Mouse (Mus musculus): Measurements from ENCODE around the gene Zfp92.
"Not testable (repeated sequence)": the region's sequence is repeated elsewhere in the genome, so short reads cannot be mapped to it uniquely, and the experiment has no call there.

The Zfp92 gene

DNA sequence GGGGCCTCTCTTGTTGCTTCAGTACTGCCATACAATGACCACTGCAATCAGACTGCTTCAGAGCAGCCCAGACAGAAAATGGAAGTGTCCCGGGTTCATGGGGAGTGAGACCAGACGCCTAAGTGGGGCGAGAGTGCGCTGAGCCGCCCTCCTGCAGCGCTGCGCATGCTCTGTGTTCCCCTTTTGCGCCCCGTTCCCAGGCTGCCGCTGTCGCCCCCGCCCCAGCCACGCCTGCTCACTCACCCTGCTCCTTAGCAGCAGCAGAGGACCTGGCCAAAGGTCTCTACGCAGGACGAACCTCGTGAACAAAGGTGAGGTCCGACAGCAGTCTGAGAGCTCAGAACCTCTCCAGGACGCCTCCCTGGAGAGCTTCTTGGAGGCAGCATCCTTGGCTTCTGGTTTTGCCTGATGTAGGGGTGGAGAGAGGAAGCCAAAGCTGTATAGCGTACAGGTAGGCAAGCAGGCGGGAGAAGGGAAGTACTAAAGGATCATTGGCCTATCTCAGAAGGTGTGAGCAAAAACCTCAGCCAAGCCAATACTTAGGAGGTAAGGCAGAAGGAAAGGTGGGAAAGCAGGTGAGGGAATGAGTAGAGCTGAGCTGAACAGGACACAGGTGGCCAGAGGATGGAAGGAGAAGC, at the start of gene Zfp92:
Gene Zfp92 (plus strand): TSS at position 217 of the 638 bp plus-strand sequence.
- no peak for DNase-seq

DNA sequence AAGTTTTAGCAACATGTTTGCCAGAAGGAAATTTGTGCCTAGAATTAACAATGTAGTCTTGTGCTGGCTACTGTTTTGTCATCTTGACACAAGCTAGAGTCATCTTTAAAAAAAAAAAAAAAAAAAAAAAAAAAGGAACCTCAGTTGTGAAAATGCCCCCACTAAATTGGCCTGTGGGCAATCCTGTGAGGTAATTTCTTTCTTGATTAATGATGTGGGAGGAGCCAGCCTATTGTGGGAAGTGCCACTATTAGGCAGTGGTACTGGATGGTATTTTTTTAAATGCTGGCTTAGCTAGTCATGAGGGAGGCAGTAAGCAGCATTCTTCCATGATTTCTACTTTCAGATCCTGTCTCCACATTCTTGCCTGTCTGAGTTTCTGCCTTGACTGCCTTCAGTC, 47.6 kb upstream of the Zfp92 start:
- DNase-seq, result no peak

DNA sequence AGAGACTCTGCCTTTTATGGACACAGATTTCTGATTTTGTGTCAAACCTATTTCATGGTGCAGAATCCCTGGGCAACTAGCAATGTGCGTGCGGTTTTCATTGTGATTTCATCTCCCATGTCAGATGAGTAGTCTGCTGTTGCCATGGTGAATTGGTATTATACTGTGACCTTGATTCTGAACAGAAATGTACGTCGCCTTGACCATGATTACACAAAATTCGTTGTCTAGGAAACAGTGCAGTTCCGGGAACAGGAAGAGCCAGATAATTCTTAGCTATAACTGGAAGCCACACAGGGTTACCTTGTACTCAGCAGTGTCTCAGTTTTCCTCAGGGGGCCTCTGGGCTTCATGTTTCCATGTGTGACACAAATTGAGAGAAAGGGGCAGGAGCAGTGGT, 26.5 kb upstream of the Zfp92 start:
- DNase-seq, result no peak

DNA sequence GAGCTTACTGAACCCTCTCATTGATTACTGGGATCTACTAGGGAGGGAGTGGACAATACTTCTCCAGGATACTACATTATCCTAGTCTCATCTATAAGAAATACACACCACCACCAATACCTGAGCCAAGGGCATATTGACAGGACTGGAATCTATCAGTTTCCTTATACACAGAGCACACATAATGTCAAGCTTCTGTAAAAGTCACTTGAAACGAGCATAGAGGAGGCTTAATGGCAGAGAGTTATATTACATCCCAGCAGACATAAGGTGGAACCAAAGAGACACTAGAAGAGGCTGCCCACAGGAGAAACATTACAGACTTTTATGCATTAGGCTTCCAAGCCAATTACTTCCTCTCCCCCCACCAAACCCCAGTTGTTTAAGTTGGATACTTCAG, 26.0 kb upstream of the Zfp92 start:
- no peak for DNase-seq

DNA sequence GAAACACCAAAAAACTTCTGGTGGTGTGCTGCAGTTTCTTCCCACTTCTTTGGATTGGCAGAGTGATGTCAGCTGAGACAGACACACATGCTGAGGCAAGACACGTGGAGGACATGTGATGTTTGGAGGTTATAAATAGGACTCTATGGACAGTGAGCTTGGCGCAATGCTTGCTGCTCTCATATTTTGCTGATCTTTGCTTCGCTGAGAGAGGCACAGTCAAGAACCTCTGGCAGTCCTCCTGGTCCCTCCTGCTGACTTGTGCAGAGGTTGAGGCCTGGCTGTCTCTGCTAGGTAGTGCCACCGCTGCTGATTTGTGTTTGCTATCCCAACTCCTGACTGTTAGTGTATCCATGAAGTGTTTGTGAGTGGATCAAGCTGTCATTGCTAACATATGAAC, 19.4 kb upstream of the Zfp92 start:
- no peak for DNase-seq

DNA sequence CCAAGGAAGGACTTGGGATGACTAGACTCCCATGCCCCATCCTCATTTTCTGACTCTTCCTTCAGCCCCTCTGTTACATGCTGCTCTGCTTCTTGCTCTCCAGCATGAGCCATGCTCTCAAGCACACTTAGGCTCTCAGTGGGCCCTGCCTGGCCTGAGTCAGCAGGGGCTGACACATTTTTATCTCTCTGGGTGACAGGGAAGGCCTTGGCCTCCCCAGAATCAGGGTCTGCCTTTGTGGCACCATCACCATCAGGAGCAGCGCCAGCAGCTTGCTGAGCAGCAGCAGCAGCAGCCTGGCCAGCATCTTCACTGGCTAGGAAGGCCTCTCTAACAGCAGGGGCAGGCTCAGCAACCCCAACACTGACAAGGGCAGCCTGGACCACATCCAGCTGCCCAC, 14.4 kb upstream of the Zfp92 start:
- no peak for DNase-seq

DNA sequence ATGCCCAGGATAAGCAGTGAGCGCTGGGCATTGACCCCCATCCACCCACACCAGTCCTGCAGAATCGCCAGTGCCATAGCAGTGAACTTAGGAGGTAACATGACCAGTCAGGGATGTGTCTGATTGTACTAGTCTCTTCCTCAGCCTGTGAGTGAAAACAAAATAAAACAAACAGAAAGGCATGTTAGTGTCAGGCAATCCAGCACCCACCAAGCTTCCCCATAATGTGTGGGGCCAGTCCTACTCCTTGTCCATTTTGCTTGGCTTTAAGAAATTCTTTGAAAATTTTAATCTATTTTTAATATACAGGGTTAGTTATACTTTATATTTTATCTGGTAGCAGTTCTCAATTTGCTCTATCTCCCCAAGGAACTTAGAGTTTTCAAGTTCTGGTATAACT, 12.3 kb upstream of the Zfp92 start, which contains the start of gene Gm18336:
Gene Gm18336 (minus strand): TSS at position 101 of the 400 bp plus-strand sequence.
- not testable (repeated sequence) for DNase-seq

DNA sequence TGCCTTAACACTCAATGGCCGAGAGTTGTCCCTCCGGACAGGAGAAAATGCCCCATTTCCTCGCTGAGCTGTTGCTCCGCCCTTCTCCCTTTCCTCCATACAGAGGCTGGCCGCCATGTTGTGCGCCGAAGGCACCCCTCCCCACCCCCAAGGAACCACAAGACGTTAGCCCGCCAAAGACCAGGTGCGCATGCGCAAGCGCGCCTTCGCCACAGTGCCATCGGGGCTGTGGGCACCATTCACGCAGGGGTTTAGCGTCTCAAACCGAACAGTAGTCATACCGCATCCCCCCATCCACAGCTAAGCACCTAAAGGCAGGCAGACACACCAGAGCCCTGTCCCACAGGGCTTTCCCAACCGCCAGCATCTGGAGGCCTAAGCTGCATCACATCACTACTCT, 9.9 kb upstream of the Zfp92 start:
- DNase-seq, result no peak

DNA sequence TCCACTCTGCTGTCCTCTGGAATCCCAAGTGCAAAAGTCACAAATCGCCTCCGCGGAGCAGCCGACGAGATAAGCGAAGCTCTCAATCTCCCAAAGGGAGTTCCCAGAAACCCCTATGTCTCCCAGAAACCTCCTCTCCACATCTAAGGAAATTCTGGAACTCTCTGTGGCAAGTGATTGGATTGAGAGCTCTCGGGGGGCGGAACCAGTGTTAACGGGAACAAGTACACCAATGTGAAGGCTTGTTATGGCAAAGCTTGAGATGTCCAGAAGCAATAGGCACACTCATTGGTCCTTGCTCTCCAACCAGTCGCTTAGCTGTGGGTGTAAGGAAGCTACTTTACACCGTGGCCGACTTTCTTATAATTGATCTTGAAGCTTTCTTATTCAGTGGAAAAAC, 9.3 kb upstream of the Zfp92 start:
- DNase-seq, result no peak

DNA sequence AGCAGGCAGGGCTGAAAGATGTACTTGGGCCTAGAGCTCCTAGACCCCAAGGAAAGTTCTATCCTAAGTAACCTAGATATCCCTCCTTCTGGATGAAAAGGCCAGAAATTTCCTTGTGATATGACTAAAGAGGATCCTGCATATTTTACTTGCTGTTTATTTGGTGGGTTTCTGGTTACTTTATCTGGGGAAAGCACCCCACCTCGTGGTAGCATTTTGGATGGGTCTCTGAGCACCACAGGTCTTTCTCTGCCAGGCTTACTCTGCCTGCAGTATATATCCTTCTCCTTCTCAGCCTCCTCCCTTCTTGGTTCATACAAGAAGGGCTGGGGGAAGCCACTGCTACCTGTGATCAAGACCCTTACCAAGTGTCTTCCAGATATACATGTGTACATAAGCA, 1.9 kb downstream of the Zfp92 start:
- no peak for DNase-seq

DNA sequence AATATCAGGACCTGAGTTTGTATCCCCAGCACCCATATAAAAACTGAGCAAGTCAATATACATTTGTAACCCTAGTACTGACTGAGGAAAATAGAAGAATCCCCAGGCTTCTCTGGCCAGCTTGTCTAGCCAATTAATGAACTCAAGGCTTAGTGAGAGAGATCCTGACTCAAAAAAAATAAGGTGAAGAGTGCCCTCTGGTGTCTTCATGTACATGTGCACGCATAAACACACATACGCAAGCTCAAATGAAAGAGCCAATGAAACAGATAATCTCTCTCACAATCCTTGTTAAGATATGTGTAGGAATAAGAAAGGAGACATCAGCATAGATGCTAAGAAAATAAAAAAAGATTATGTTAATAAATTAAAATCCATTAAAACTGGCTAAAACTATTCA, 19.1 kb downstream of the Zfp92 start:
- no peak for DNase-seq

DNA sequence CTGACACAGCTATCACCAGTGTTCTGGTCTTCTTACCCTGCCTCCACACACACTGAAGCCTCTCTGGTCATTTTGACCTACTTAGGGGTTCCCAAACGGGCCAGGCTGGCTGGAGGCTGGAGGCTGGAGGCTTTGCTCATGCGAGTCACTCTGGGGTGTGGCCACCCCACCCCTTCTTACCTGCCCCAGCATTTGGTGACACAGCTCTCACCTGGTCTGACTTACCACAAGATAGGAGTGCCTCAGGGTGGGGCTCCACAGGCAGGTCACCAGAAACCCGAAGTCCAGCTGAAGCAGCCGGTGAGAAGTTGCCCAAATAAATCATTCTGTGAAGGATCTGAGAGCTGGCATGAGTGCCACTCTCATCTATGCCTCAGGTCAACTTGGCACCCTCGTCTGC, 22.0 kb downstream of the Zfp92 start:
- no peak for DNase-seq

DNA sequence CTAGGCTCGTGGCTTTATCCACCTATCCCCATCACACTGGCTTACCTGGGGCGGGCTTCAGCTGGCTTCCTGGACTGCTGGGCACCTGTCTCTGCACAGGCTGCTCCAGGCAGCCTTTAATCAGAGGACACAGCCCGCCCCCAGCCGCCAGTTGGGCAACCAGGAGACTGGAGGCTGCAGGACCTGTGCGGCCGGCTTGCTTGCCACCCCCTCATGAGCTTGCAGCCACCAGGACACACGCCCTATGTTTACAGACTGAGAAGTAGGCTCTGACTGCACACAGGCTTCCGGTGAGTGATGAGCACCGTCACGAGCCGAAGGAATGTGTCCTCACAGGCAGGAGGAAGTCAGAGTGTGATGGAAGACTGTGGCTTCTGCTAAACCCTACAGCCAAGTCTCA, 24.4 kb downstream of the Zfp92 start, which contains the start of gene Trex2:
Gene Trex2 (minus strand): TSS at position 93 of the 400 bp plus-strand sequence.
- DNase-seq, result no peak

DNA sequence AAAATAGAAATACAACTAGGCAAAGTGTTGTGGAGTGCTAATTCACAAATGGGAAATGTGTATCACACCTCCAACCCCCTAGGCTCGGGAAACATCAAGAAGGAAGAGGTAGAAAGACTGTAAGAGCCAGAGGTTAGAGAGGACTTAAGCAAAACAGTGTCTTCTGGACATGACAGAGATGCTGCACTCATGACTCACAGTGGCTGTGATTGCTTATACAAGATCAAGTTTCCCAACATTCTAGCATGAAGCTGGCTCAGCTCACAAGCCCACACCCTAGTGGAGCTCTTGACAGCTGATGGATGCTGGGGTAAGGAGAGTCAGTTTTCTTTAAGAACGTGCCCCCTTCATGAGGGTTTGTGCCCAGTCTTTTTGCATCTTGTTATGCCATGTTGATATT, 30.5 kb downstream of the Zfp92 start:
- no peak for DNase-seq

DNA sequence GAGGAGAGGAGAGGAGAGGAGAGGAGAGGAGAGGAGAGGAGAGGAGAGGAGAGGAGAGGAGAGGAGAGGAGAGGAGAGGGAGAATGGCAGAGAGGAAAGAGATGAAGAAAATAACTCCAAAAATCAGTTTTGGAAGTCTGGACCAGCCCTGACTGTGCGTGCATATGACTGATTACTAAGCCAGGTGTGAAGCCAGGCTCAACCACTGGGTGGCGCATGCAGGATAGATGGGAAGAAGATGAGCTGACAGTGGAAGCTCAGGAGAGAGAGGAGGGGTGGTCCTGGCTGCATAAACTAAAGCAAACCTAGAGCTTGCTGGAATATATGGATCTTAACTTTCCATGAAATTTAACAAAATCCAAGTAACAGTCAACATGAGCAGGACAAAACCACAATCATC, 41.1 kb downstream of the Zfp92 start:
- DNase-seq, result peak; percentile 70

DNA sequence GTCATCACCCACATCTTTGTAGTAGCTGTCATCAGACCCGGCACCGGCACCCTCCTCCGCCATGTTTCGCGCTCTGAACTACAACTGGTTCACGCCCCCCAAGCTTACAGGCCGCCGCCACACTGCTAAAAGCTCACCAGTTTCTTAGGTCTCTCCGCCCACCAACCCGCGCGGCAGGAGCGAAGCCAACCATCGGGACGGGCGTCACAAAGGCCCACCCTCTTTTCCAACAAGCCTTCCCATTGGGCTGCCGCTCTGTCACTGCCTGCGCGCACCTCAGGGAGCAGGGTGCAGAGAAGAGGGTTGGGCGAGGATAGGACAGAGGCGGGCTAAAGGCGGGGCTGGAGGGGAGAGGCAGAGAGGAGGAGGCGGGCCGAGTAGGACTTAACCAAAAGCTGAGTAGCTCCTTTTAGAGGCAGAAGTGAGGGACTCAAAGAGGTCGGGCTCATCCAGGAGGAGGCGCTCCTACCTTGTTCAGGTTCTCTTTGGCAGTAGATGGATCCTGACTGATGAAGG, 48.0 kb downstream of the Zfp92 start, which contains the start of gene Haus7:
Gene Haus7 (minus strand): TSS at position 168 of the 516 bp plus-strand sequence.
- DNase-seq, result peak; percentile 80

DNA sequence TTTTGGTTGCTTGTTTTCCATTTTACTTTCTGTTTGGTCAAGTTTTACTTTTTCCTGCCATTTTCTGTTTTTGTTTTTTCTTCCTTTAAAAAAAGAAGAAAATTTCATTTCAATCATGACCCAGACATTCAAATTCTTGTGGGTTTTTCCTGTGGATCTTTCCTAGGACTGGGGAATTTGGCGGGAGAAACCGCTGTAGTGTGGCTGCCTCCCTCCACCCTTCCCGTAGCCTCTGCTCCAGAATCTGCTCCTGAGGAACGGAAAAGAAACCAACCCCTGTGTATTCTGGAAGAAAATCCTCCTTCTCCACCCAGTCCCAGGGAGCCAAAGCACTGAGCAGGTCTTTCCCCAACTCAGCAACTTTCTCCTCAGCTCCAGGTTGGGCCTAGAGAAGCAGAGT, 49.9 kb downstream of the Zfp92 start:
- DNase-seq, result no peak

DNA sequence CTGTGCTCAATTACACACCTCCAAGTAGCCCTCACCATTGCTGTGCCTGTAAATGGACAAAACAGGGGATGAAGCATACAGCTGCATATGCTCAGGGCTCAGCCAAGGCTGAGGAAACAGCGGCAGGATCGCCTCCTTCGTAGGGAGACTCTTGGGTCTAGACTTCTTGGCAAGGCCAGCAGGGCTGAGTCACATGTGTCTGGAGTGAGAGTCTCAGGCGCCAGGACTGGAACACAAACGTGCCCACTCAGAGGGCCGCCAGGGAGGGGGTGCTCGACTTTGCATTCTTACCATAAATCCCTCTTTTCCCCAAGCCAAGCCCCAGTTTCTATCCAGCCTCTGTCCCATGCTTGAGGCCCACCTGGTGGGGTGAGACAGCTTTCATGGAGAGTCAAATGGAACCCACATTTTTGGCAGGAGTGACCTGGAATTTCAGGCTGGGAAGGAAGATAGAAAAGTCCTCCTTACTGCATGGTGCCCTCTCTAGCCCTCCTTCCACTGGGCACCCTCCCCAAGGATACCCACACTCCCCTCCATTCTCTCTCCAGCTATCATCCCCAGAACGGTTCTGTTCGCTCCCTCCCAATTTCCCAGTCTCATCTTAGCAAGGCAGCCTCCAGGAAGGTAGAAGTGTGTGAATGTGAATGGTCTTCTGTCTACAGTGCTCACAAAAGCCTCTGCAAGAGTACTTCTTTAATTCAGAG, 54.7 kb downstream of the Zfp92 start:
- no peak for DNase-seq

DNA sequence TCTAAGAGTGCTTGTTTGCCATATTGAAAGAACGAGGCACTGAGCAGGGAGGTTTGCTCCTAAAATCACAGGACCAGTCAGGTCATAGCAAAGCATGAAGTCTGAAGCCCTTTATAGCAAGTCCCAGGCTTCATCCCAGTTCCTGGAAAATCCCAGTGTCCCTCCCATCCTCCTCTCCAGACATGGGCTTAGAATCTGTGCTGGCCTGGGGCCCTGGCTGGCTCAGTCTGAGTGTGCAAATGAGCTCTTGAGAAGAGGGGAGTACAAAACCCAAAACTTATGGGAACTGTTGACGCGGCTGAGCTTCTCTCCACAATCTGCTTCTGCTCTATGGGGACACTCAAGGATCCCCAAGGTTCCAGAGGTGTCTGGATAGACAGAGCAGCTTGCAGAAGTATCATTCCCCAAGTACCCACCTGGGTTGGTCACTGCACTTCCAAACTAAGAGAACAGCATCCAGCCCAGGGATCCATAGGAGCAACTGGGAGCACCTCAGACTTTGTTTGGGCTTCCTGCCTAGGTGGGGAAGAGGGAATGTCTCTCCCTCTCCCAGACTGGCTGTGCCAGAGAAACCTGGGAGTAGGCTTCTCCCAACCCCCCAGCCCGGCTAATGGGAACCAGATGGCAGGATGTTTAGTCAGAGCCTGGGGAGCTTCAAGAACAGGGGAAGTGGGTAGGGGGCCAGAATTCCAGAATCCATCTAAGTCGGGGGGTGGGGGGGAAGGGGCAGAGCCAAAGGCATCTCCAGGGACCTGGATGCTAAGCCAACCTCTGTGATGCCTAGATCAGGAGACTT, 56.7 kb downstream of the Zfp92 start:
- DNase-seq, result no peak

DNA sequence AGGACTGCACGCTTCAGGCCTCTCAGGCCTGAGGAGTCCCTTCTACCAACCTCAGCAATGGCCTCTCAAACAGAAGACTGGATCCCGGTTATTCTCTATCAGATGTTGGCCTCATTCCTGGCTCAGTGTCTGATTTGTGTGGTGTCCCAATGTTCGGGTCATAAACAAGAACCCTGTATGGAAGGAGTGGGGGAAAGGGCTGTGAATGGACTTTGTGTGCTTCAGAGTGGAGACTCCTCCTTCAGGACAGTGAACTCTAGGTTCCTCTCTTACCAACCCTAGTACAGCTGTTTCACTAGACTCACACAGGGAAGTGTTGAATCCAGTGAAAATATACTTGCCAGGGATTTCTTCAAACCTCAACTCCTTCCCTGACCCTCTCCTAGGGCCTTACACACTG, 57.4 kb downstream of the Zfp92 start:
- DNase-seq, result no peak

DNA sequence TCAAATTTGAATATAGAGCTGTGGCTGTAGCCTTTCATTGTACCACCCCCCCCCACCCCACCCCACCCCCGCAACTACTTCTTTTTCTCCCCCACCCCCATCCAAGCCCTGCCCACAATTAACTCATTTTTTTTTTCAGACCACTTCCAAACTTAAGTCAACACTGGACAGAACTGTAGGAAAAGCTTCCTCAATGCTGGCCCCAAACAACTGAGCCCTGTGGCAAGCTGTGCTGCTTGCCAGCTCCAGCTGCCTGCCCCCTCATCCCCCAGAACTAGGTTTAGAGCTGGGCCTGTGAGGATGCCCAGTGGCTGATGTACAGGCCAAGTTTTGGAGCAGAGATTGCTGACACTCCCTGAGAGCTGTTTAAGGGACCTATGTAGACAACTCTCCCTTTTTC, 57.9 kb downstream of the Zfp92 start:
- DNase-seq, result no peak

DNA sequence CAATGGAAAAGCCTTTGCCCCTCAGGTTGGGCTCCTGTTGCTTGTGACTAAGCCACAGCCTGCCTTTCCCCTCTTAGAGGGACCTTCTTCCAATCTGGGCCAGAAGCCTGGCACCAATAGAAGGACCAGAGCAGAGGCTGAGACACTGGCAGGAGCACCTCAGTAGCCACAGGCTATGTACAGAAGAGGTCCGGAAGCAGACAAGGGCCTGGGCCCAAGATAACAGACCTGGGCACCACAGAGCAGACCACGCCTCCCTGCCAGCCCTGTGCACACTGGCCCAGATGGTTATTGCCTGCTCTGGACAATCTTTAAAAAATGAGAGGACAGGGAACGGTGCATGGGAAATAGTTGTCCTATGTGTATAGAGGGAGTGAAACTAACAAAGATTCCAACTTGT, 60.9 kb downstream of the Zfp92 start:
- DNase-seq, result no peak

DNA sequence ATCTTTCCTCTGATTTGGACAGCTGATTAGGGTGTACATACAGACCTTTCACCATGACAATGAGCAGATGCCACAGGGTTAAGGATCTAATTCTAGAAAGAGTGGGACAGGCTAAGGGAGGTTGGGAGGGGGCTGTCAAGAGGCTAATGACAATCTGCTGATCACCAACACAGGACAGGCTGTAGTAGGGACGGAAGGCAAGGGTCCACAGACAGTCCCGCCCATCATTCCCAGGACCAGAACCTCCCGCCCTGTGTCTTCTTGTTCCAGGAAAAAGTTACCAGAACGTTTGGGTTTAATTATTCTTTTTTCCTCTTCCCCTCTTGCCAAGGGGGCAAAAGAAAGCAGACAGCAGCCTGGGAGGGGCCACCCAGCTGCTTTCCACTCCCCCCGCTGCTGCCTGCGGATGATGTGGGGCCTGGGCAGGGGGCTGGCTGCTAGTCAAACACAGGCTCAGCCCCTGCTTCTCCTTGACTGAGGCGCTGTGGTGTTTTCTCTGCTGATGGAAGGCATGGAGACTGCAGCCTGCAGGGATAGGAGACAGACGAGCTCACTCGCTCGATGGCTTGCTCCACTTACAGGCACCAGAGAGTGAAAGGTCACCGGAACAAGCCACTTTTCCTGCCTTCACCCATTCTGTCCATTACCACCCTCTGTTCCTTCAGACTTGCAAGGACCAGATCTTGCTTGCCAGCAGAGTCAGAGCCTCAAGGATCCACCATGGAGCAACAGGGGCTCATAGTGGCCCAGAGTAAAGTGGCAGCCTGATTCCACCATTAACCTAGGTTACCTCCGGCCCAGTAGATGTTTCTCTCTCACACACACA, 63.7 kb downstream of the Zfp92 start:
- no peak for DNase-seq
